Mouse (Mus musculus) lung, adult 2 months (tissue): Measurements from ENCODE around the gene Olfr344.

Experiments used
- CTCF ChIP-seq: fragments of 200-500 bp; IDR thresholded peaks from 2 replicates; pipeline ENCODE4 v1.5.1; 2011; ENCODE audit warnings: mild to moderate bottlenecking, low read length, control low read depth; ENCODE audit not compliant: insufficient read depth
- POLR2A ChIP-seq: fragments of 200-500 bp; IDR thresholded peaks from 2 replicates; pipeline ENCODE4 v1.6.1; 2011; ENCODE audit warnings: low read depth, mild to moderate bottlenecking, control low read depth, low read length, borderline replicate concordance; ENCODE audit errors: extremely low read depth

DNA sequence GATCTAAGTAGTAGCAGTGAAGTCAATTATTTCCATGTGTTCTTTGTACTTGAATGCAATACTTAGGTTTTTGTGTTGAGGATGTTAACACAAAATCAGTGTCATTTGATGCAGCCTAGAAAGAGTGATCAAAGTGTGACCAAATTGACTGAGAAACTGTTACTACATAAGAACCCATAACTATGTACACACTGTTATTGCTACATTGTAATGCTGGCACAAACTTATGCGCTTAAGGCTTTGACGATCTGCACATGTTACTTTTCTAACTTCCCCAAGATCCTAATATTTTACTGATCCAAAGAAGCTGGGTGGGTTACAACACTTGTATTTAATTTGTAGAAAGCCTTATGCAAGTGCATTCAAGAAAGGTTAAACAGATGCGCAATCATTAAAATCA is 1.4 kb downstream of the Olfr344 start:
- TF ChIP-seq CTCF (no peak), POLR2A (no peak)
